ENCODE assay signal across 10 mouse cellular contexts in the genomic region with DNA sequence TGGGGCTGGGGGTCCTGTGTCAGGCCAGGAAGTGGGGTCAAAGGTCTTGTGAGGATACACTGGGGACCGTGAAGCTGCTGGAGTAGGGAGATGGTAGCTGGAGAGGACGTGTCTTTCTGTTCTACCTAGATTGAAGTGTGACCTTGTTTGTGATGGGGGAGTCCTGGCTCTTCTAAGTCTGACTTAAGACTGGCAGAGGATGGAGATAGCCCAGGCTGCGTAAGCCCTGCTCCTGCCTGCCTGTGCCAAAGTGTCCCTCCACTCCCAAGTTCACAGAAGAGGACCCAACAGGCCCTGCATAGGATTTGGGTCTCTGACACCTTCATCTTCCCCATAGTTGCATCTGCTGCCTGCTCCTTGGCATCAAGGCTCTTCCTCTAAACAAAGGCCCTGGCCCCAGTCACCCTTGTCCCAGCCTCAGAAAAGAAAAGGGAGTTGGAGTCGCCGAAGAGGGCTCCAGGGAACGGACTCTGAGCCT. TPM values are rescaled to one million over a fixed set of nuclear protein-coding genes. Genes with fewer than 3 reads are reported as not detected.
DNase-seq lines count a peak whose midpoint lies in the region; ATAC-seq and TF ChIP-seq lines count a peak whose summit lies in the region.
"Had no signal": no experiment of that assay in that cellular context is flagged by ENCODE, and none has a peak within 500 bp of the region (broad histone marks: within the 10 kb centered on the region; RNA-seq: fewer than 3 reads in every experiment).

No protein-coding gene starts in this region.

- no peak overlapping the region for H3K27ac ChIP-seq in heart, embryonic 16.5 days (ENCODE audit: low read length)
- no peak overlapping the region for H3K27ac ChIP-seq in heart, adult 2 months
- H3K27ac ChIP-seq in forebrain, postnatal 0 days (ENCODE audit: low read depth, low read length) = peak overlapping the region; percentile 62
- H3K27ac ChIP-seq in midbrain, embryonic 14.5 days (replicated peaks; ENCODE audit: low read depth, low read length) = peak overlapping the region; percentile 79

- peak overlapping the region; percentile 74 for H3K4me2 ChIP-seq in heart, embryonic 16.5 days (ENCODE audit: low read depth, low read length)
- peak overlapping the region; percentile 88 for H3K4me2 ChIP-seq in forebrain, postnatal 0 days (ENCODE audit: low read depth)
- H3K4me2 ChIP-seq in midbrain, embryonic 14.5 days (ENCODE audit: low read length) = peak overlapping the region; percentile 89

- ATAC-seq in heart, embryonic 16.5 days (replicated peaks; ENCODE audit: extremely low read depth, insufficient read depth, low FRiP score) = no peak
- no peak for ATAC-seq in forebrain, postnatal 0 days
- no peak for ATAC-seq in midbrain, embryonic 14.5 days (ENCODE audit: low FRiP score, low TSS enrichment)
- ATAC-seq: Patski had no signal

- no peak for DNase-seq in heart, adult 2 months
- DNase-seq in cerebellum, adult 9-10 months = peak; percentile 70
- DNase-seq in forebrain, postnatal 0 days = no peak
- peak; percentile 34 for DNase-seq in midbrain, embryonic 14.5 days
- DNase-seq in adrenal gland, adult 8-10 months = no peak
- DNase-seq in spleen, postnatal 36 days (ENCODE audit: low spot score in 2 of 2) = no peak
- no peak for DNase-seq in thymus, postnatal 4 days

- H3K79me2 ChIP-seq in heart, adult 2 months (replicated peaks; ENCODE audit: control insufficient read depth, insufficient read depth, low read length) = no peaks in the 10 kb centered on the region

- 0 out of 2 replicates have a peak, but pooled peaks cover 3% of the 10 kb centered on the region for H3K36me3 ChIP-seq in heart, embryonic 16.5 days (ENCODE audit: control insufficient read depth, insufficient read depth)
- no peaks in the 10 kb centered on the region for H3K36me3 ChIP-seq in heart, adult 2 months (ENCODE audit: control insufficient read depth, insufficient read depth, low read length)
- peaks cover 31% of the 10 kb centered on the region for H3K36me3 ChIP-seq in forebrain, postnatal 0 days (ENCODE audit: insufficient read depth)
- peaks cover 29% of the 10 kb centered on the region for H3K36me3 ChIP-seq in midbrain, embryonic 14.5 days (ENCODE audit: control insufficient read depth, insufficient read depth, low read length)

- peak overlapping the region; percentile 64; the same call in 1 of the 2 replicates for H3K4me3 ChIP-seq in heart, embryonic 16.5 days (ENCODE audit: low read length)
- no peak overlapping the region for H3K4me3 ChIP-seq in heart, adult 2 months
- peak overlapping the region; percentile 67 for H3K4me3 ChIP-seq in forebrain, postnatal 0 days (ENCODE audit: low read depth, low read length)
- H3K4me3 ChIP-seq in midbrain, embryonic 14.5 days (replicated peaks; ENCODE audit: low read depth, low read length) = peak overlapping the region; percentile 55
- H3K4me3 ChIP-seq: erythroblast, embryonic 14.5 days had no signal

- no peak for TF ChIP-seq POLR2A in heart, adult 2 months (IDR thresholded peaks at IDR 0.05; ENCODE audit: insufficient read depth, low read depth, low read length)

- no peak for TF ChIP-seq EP300 in heart, adult 2 months (IDR thresholded peaks at IDR 0.05; ENCODE audit: insufficient read depth, low read depth, low read length)

- H3K4me1 ChIP-seq in heart, embryonic 16.5 days (ENCODE audit: control insufficient read depth, insufficient read depth, low read length) = peaks cover 40% of the 10 kb centered on the region
- peaks cover 7% of the 10 kb centered on the region for H3K4me1 ChIP-seq in heart, adult 2 months (ENCODE audit: control insufficient read depth, insufficient read depth, low read length)
- peaks cover 24% of the 10 kb centered on the region for H3K4me1 ChIP-seq in forebrain, postnatal 0 days (ENCODE audit: insufficient read depth)
- H3K4me1 ChIP-seq in midbrain, embryonic 14.5 days (ENCODE audit: control insufficient read depth, insufficient read depth, low read length) = peaks cover 34% of the 10 kb centered on the region

- intact Hi-C loops in heart, adult 2 months (cut with DNase I) = no loop called here

- H3K9me3 ChIP-seq in heart, embryonic 16.5 days (replicated peaks; ENCODE audit: control insufficient read depth, low read length) = no peaks in the 10 kb centered on the region
- no peaks in the 10 kb centered on the region for H3K9me3 ChIP-seq in forebrain, postnatal 0 days (ENCODE audit: low read length)
- H3K9me3 ChIP-seq in midbrain, embryonic 14.5 days (ENCODE audit: control insufficient read depth, low read length) = no peaks in the 10 kb centered on the region

- H3K27me3 ChIP-seq in heart, embryonic 16.5 days (ENCODE audit: control insufficient read depth, insufficient read depth, low read length) = peaks cover 10% of the 10 kb centered on the region
- no peaks in the 10 kb centered on the region for H3K27me3 ChIP-seq in heart, adult 2 months (ENCODE audit: control insufficient read depth, insufficient read depth, low read length)
- no peaks in the 10 kb centered on the region for H3K27me3 ChIP-seq in forebrain, postnatal 0 days (ENCODE audit: insufficient read depth, low read length)
- no peaks in the 10 kb centered on the region for H3K27me3 ChIP-seq in midbrain, embryonic 14.5 days (ENCODE audit: control insufficient read depth, insufficient read depth, low read length)
- H3K27me3 ChIP-seq: Patski had no signal

- WGBS in heart, embryonic 16.5 days = 28% methylated on average over 6 of the region's 6 CpGs
- 29% methylated on average over 6 of the region's 6 CpGs for WGBS in heart, adult 2 months
- WGBS in forebrain, postnatal 0 days = 14% methylated on average over 6 of the region's 6 CpGs
- WGBS in midbrain, embryonic 14.5 days = 9% methylated on average over 6 of the region's 6 CpGs

- TF ChIP-seq CTCF in heart, adult 2 months (IDR thresholded peaks at IDR 0.05) = no peak
- TF ChIP-seq CTCF in forebrain, postnatal 0 days (IDR thresholded peaks at IDR 0.05; ENCODE audit: low read depth) = no peak

- no peak overlapping the region; the same call in 1 of the 2 replicates for H3K9ac ChIP-seq in heart, embryonic 16.5 days (ENCODE audit: low read length)
- H3K9ac ChIP-seq in heart, adult 2 months (ENCODE audit: low read depth, low read length) = no peak overlapping the region
- peak overlapping the region; percentile 62 for H3K9ac ChIP-seq in forebrain, postnatal 0 days
- H3K9ac ChIP-seq in midbrain, embryonic 14.5 days (replicated peaks; ENCODE audit: low read length) = peak overlapping the region; percentile 38

RNA-seq across cellular contexts. Expression of a gene that starts 7.4 kb away (rescaled TPM):
- 3.7 and 4.0 TPM in 2 replicates for polyA plus RNA-seq in heart, embryonic 16.5 days (2015; fragmentation: Nextera tagmentation; extraction: Ambion mirVana)
- 1 to 10 TPM; 4.4 to 5.8 TPM for total RNA-seq in heart, adult 2 months (2021)
- 3.1 and 4.3 TPM in 2 replicates for polyA plus RNA-seq in heart, adult 2 months (2012; rRNA removed)
- total RNA-seq in forebrain, postnatal 0 days (2014; rRNA removed) = 75.6 and 76.0 TPM in 2 replicates
- 18.1 and 27.4 TPM in 2 replicates for polyA plus RNA-seq in forebrain, postnatal 0 days (2015; fragmentation: Nextera tagmentation; extraction: Ambion mirVana)
- polyA plus RNA-seq in midbrain, embryonic 14.5 days (2014; fragmentation: Nextera tagmentation; extraction: Ambion mirVana) = 19.6 and 25.7 TPM in 2 replicates
- total RNA-seq in adrenal gland, adult 8-10 months (2022) = 10 to 100 TPM; 10.4 to 17.5 (median 12.5) TPM

RNA-seq across cellular contexts. Expression of a gene that starts 25.6 kb away (rescaled TPM):
- polyA plus RNA-seq in heart, embryonic 16.5 days (2015; fragmentation: Nextera tagmentation; extraction: Ambion mirVana) = 34.5 and 42.4 TPM in 2 replicates
- total RNA-seq in heart, adult 2 months (2021) = 10 to 100 TPM; 28.3 to 29.4 TPM
- polyA plus RNA-seq in heart, adult 2 months (2012; rRNA removed) = 13.0 and 25.6 TPM in 2 replicates
- 154 and 183 TPM in 2 replicates for total RNA-seq in forebrain, postnatal 0 days (2014; rRNA removed)
- 49.9 and 80.9 TPM in 2 replicates for polyA plus RNA-seq in forebrain, postnatal 0 days (2015; fragmentation: Nextera tagmentation; extraction: Ambion mirVana)
- polyA plus RNA-seq in midbrain, embryonic 14.5 days (2014; fragmentation: Nextera tagmentation; extraction: Ambion mirVana) = 146 and 193 TPM in 2 replicates
- total RNA-seq in adrenal gland, adult 8-10 months (2022) = 100 to 1,000 TPM in 1 of 4 experiments, 10 to 100 TPM in 3; 81.3 to 124 (median 91.5) TPM

RNA-seq across cellular contexts. Expression of a gene that starts 58.4 kb away (rescaled TPM):
- 11.0 and 13.5 TPM in 2 replicates for polyA plus RNA-seq in heart, embryonic 16.5 days (2015; fragmentation: Nextera tagmentation; extraction: Ambion mirVana)
- 10 to 100 TPM; 85.1 to 93.6 TPM for total RNA-seq in heart, adult 2 months (2021)
- 44.3 and 65.0 TPM in 2 replicates for polyA plus RNA-seq in heart, adult 2 months (2012; rRNA removed)
- 11.1 and 12.4 TPM in 2 replicates for total RNA-seq in forebrain, postnatal 0 days (2014; rRNA removed)
- 10.9 and 13.6 TPM in 2 replicates for polyA plus RNA-seq in forebrain, postnatal 0 days (2015; fragmentation: Nextera tagmentation; extraction: Ambion mirVana)
- polyA plus RNA-seq in midbrain, embryonic 14.5 days (2014; fragmentation: Nextera tagmentation; extraction: Ambion mirVana) = 14.9 and 19.7 TPM in 2 replicates
- 10 to 100 TPM; 46.6 to 69.1 (median 53.0) TPM for total RNA-seq in adrenal gland, adult 8-10 months (2022)

Comparison
In these comparisons a context has a peak if more than half of its experiments do, and no peak if none do; other contexts are left out.
1. H3K27ac ChIP-seq: peak in forebrain, postnatal 0 days (single experiment) and midbrain, embryonic 14.5 days (single experiment); none in heart, embryonic 16.5 days (single experiment) and heart, adult 2 months (single experiment).
2. H3K9ac ChIP-seq: peak in forebrain, postnatal 0 days (single experiment) and midbrain, embryonic 14.5 days (single experiment); none in heart, embryonic 16.5 days (single experiment) and heart, adult 2 months (single experiment).
3. DNase-seq: peak in cerebellum, adult 9-10 months (single experiment) and midbrain, embryonic 14.5 days (single experiment); none in heart, adult 2 months (0 of 2), forebrain, postnatal 0 days (single experiment), adrenal gland, adult 8-10 months (single experiment), spleen, postnatal 36 days (0 of 2) and thymus, postnatal 4 days (single experiment).
4. Peak in every context shown above with its lines, with median percentiles within 50 percentile points of each other: H3K4me2 ChIP-seq.